8 mouse cellular contexts compared by ENCODE assay signal in the genomic region with DNA sequence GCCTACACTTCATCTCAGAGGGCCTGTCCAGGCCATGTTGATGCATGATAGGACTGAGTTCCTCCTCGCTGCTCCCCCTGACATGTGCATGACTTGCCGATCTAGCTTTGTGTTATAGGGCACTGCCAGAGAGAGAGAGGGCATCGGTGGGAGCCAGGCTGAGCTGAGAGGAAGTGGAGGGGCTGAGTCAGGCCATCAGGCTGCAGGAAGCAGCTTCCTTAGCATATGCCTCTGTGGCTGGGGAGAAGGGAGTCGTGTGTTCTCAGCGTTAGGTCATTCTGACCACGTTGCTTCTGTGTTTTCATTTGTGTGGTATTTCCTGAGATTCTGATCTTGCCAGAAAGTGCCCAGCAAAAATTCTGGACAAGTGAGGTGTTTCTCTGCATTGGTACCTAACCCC. TPM values are rescaled to one million over a fixed set of nuclear protein-coding genes. Genes with fewer than 3 reads are reported as not detected.
DNase-seq lines count a peak whose midpoint lies in the region; ATAC-seq and TF ChIP-seq lines count a peak whose summit lies in the region.

No protein-coding gene starts in this region.

- no peaks in the 10 kb centered on the region for H3K36me3 ChIP-seq in intestine, postnatal 0 days (ENCODE audit: control insufficient read depth, insufficient read depth)
- H3K36me3 ChIP-seq in intestine, embryonic 16.5 days (ENCODE audit: control insufficient read depth, insufficient read depth, low read length), result no peaks in the 10 kb centered on the region
- peaks cover 81% of the 10 kb centered on the region for H3K36me3 ChIP-seq in megakaryocyte, embryonic 14.5 days (replicated peaks; ENCODE audit: low read length)

- H3K4me1 ChIP-seq in intestine, postnatal 0 days (replicated peaks; ENCODE audit: control insufficient read depth, insufficient read depth, low read length), result no peaks in the 10 kb centered on the region; the same call in 1 of the 2 replicates
- H3K4me1 ChIP-seq in intestine, embryonic 16.5 days (ENCODE audit: control insufficient read depth, insufficient read depth, low read length), result peaks cover 10% of the 10 kb centered on the region
- peaks cover 100% of the 10 kb centered on the region for H3K4me1 ChIP-seq in megakaryocyte, embryonic 14.5 days

- TF ChIP-seq CTCF in intestine, postnatal 0 days (IDR thresholded peaks at IDR 0.05; ENCODE audit: low read depth), result no peak

- H3K9me3 ChIP-seq in intestine, postnatal 0 days (ENCODE audit: control insufficient read depth), result no peaks in the 10 kb centered on the region
- no peaks in the 10 kb centered on the region for H3K9me3 ChIP-seq in intestine, embryonic 16.5 days (ENCODE audit: control insufficient read depth, low read length)
- no peaks in the 10 kb centered on the region for H3K9me3 ChIP-seq in megakaryocyte, embryonic 14.5 days

- 62% methylated on average over 6 of the region's 6 CpGs for WGBS in intestine, postnatal 0 days
- WGBS in intestine, embryonic 16.5 days, result 57% methylated on average over 6 of the region's 6 CpGs

- peak overlapping the region; percentile 41 for H3K27ac ChIP-seq in intestine, postnatal 0 days (ENCODE audit: low read depth, low read length)
- no peak overlapping the region for H3K27ac ChIP-seq in intestine, embryonic 16.5 days (ENCODE audit: low read length)

- no peak overlapping the region for H3K4me2 ChIP-seq in intestine, postnatal 0 days (replicated peaks; ENCODE audit: low read depth)
- H3K4me2 ChIP-seq in intestine, embryonic 16.5 days (ENCODE audit: low read depth, low read length), result no peak overlapping the region

- no peak overlapping the region for H3K9ac ChIP-seq in intestine, postnatal 0 days (ENCODE audit: low read depth, low read length)
- no peak overlapping the region for H3K9ac ChIP-seq in intestine, embryonic 16.5 days (ENCODE audit: low read depth, low read length)

- peak; percentile 53 for DNase-seq in CD4-positive helper T cell, adult 2 months (ENCODE audit: low read depth, low spot score)
- no peak for DNase-seq in frontal cortex, postnatal 25 days (ENCODE audit: low spot score in 2 of 2)
- no peak for DNase-seq in embryo, embryonic 9.5 days (ENCODE audit: extremely low spot score)
- no peak for DNase-seq in embryo, embryonic 11 days

- ATAC-seq in intestine, postnatal 0 days, result no peak
- ATAC-seq in intestine, embryonic 16.5 days, result no peak
- ATAC-seq in granulocyte monocyte progenitor cell, adult 5-6 weeks (replicated peaks; ENCODE audit: poor library complexity, severe bottlenecking), result peak; percentile 88

- no peaks in the 10 kb centered on the region for H3K27me3 ChIP-seq in intestine, postnatal 0 days (replicated peaks; ENCODE audit: control insufficient read depth, insufficient read depth, low read length)
- H3K27me3 ChIP-seq in intestine, embryonic 16.5 days (replicated peaks; ENCODE audit: control insufficient read depth, insufficient read depth, low read length), result no peaks in the 10 kb centered on the region
- no peaks in the 10 kb centered on the region for H3K27me3 ChIP-seq in megakaryocyte, embryonic 14.5 days (replicated peaks)

- no peak overlapping the region for H3K4me3 ChIP-seq in intestine, postnatal 0 days (ENCODE audit: low read depth, low read length)
- no peak overlapping the region for H3K4me3 ChIP-seq in intestine, embryonic 16.5 days (ENCODE audit: low read length)
- H3K4me3 ChIP-seq in megakaryocyte, embryonic 14.5 days (replicated peaks), result peak overlapping the region; percentile 85

RNA-seq across cellular contexts. Expression of gene Ptpn1, which starts 17.4 kb away (rescaled TPM):
- polyA plus RNA-seq in intestine, postnatal 0 days (2015; fragmentation: Nextera tagmentation; extraction: Ambion mirVana), result 30.5 and 33.5 TPM in 2 replicates
- polyA plus RNA-seq in intestine, embryonic 16.5 days (2015; fragmentation: Nextera tagmentation; extraction: Ambion mirVana), result 37.7 and 45.5 TPM in 2 replicates
- 20.9 and 31.6 TPM in 2 replicates for total RNA-seq in granulocyte monocyte progenitor cell, adult 5-6 weeks (2014; fragmentation: Nextera tagmentation)
- 28.7 and 37.3 TPM in 2 replicates for total RNA-seq in granulocyte monocyte progenitor cell, adult 5-6 weeks (2017)
- polyA plus RNA-seq in megakaryocyte, embryonic 14.5 days (2012; ENCODE audit: insufficient read depth, low replicate concordance), result 120 and 139 TPM in 2 replicates
